Mouse (Mus musculus) urinary bladder, postnatal 4 days (tissue): Measurements from ENCODE around the gene Gm26566.
A peak's percentile ranks its signal among the peaks of the same experiment; 100 is the strongest.

Experiments used
- DNase-seq, 2 experiments: peaks; one replicate each; pipeline ENCODE4 v3.0.0; 2021 to 2022; ENCODE audit warnings: low spot score in 2 of 2

Gm26566 gene

DNA sequence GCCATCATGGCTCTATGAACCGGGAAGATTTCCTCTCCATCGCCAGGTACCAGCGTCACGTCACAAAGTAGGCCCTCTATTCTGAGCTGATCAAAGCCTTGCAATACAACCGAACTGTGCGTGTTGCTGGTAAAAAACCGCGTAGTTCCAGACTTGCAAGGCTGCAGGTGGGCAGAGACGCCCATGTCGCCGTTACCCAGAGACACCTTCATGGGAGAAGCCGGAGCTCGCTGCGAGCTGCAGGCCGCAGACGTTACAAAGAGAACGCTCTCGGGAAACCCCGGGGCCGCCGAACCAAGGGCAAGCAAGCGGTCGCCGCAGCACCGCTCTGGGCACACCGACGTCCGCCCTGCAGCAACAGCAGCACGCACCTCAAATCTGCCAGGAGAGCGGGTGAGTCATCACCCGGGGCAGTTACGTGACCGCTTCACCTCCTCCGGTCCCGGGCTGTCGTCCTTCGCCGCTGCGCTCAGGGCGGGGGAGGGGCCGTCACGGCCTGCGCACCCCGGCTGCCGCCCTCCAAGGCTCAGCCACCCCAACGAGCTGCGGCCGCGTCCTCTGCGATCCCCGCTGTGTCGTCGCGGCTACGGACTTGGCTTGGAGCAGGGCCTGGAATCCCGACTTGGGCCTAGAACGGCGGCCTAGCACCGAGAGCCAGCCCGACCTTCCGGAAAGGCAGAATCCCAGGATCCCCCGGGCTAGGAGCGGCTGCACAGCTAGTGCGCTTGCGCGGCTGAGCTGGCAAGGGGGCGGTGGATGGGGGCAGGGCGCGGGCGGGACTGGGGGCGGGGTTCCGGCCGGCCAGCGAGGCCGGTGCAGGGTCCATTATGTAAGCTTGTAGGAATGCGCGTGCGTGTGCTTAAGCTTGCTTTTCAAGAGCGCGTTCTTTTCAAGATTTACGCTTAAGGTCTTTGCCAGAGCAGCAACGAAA lies at the start of gene Gm26566, which contains the start of gene Klhl9:
Gene Gm26566, plus strand, starts transcription at position 15 of the 931 bp plus-strand sequence.
Gene Klhl9, minus strand, starts transcription at position 675 of the 931 bp plus-strand sequence.
- peak; percentile 92 to 93 for DNase-seq

DNA sequence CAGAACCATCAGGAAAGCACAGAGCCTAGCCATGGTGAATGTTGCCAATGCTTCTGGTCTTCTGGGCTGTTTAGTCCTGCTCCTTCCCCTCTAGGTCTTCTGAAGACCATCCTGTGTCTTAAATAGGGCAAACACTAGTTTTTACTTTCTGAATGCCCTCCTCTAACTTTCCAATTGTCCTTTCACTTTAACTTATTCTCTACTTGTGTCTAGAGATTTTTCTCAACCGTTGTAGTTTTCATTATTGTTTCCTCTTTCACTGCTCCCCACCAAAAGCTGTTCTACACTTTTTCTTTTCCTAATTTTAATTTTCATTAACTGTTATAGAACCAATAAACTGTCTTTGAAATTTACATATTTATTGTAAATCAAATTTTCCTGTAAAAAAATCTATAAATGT lies 44.8 kb upstream of the Gm26566 start, which contains the start of gene Ifna16:
Gene Ifna16, minus strand, starts transcription at position 101 of the 400 bp plus-strand sequence.
- no peak for DNase-seq

DNA sequence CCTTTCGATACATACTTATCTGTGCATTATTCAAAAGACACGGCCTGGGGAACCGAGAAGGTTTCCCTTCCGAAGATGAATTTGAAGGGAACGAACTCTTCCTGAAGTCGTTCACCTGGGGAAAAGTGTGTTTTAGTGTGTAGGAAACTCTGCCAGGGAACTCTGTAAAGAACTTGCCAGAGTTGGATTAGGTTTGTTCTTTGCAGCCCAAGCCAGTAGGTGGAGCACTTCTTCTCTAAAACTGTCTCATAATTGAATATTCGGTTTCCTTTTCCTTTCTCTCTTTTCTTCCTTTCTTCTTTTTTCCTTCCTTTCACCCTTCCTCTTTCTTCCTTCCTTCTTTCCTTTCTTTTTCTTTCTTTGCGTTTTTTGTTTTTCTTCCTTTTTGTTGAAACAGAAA lies 41.2 kb upstream of the Gm26566 start:
- DNase-seq, result no peak

DNA sequence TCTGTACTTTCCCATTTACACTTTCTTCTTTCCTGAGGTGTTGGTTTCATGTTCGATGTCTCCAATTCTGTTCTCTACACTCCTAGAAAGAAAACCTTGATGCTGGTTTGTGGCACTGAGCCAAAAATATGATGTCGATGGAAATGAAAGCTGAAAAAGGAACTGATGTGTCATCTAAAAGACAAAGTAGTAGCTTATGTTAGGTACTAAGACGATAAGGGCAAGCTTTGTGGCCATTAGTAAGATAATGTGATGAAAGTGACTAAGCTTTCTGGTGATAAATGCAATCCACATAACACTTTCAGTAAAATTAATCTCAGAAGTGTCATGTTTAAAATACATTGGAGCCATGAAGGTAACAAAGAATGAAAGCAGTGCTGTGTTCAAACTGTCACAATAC lies 40.3 kb upstream of the Gm26566 start:
- no peak for DNase-seq

DNA sequence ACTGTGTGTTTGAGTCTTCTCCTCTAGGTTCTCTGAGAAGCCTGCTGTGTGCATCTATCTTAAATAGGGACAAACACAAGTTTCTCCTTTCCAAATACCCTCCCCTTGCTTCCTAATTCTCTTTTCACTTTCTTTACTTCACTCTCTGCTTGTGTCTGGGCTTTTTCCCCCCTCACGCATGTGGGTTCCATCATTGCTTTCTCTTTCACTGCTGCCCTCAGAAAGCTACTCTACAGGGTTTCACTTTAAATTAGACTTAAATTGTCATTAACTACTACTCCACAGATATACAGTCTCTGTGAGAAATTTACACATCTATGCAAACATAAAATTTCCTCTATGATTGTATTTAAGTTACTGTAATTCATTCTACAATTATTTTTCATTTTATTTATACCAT lies 37.8 kb upstream of the Gm26566 start, which contains the start of gene Ifna2:
Gene Ifna2, minus strand, starts transcription at position 101 of the 400 bp plus-strand sequence.
- no peak for DNase-seq

DNA sequence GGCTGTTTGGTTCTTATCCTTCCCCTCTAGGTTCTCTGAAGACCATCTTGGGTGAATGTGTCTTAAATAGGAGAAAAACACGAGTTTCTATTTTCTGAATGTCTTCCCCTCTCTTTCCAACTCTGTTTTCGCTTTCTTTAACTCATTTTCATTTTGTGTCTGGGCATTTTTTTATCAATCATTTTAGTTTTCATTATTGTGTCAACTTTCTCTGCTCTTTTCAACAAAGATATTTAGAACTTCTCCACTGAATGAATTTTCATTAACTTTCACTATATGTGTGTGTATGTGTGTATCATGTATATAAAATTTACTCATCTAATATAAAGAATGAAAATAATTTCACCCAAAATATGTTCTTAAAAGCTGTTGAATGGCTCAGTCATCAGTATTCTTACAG lies 30.3 kb upstream of the Gm26566 start, which contains the start of gene Ifnab:
Gene Ifnab, minus strand, starts transcription at position 101 of the 400 bp plus-strand sequence.
- no peak for DNase-seq

DNA sequence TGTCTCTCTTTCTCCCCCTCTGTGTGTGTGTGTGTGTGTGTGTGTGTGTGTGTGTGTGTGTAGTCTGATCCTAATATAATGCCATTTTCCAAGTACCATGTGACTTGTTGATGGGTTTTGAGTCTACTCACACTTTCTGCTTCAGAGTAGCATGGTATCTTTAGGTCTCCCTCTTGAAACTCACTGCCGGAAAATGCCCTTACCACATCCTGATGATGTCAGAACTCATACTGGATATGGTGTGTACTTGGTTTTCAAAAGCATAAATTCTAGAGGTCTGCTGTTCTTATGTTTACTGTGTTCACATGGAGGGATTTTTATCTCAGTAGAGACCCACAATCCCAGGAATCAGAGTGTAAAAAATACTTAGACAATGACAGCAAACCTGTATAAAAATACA lies 29.1 kb upstream of the Gm26566 start:
- DNase-seq, result no peak

DNA sequence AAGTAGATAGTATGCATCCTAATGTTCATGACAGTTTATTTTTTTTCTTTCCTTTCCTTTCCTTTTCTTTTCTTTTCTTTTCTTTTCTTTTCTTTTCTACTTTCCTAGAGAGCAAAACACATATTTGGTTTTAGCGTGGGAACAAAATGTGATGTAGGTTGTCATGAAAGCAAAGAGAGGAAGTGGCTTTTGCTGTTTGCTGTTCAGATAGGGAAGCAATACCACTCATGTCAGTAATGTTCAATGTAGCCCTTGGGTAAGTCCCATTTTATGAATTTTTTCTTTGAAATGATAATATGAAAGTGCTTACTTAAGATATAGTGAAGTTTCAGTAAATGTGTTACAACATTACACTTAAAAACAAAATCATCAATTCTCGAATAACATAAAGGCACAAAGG lies 28.2 kb upstream of the Gm26566 start:
- DNase-seq, result no peak

DNA sequence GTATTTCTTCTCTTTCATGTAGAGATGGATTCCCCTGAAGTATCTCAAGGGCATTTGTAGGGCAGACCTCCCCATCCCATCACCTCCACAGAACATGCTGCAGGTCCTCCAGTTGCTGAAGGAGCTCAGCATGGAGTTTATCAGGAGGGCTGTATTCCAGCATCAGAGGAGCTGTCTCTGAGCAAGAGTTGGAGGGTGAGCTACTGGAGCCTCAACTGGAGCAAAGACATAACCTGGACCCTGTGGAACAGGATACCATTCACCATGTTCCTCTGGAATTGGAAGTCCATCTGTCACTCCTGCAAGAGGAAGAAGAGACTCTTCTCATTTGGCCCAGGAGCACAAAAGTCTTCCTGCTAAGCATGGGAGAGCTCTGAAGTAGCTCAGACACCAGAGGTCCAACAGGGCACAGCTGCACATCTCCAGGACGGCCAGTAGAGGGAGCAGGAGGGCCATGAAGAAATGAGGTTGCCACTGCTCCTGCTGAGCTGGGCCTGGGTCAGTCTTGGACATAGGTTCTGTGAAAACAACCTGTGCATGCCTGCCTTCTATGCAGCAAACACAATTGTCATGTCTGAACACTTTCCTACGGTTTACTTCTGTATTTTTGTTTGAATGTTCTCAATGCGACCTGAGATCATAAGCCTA lies 25.2 kb upstream of the Gm26566 start:
- DNase-seq, result peak; percentile 53 to 75

DNA sequence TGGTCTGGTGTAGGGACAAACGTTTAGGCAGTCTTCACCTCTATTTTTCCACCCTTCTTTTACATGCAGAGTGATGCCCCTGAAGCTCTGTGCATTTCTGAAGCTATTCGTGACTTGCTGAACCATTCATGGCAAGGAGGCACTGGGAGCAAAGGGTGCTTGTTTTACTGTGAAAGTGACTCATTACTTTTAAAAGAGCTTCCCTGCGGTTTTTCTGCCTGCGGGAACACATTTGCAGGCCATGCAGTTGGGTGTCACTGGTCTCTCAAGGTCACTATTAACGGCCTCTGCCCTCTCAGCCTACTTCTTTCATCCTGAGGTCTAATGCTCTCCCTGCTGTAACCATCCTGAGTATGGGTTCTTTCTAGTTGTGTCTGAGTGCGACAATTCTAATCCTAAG lies 24.5 kb upstream of the Gm26566 start:
- DNase-seq, result no peak

DNA sequence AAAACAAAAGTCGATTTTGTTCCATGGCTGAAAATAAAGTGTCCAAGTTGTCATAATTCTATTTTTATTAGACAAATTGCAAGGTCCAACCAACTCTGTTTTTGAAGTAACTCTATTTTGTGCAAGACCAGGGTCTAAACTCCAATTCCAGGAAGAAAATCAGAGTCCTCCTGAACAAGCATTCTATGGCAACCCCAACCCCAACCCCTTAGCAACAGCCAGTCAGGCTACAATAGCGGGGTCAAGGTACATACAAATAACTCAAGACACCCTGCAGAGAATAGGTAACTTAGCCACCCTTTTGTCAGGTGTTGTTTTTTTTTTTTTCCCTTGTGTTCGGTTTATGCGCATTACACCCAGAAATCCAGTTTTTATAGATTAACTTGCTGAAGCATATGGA lies 23.9 kb upstream of the Gm26566 start:
- no peak for DNase-seq

DNA sequence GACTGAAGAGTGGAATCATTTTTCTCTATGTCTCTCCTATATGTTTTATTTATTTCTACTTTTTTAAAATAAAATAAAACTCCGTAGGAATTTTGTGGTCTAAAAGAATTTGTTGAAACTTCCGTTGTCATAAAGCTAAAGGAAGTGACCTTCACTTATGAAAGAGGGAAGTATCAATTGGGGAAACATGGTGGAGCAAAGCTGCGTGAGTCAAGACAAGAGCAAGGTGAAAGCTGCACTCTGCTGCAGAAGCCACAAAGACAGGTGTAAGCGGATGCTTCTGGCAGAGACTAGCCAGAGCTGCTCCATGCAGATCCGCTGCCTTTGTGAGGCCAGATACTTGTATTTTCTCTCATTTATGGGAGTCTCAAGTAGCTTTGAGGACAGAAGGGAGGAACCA lies 22.8 kb upstream of the Gm26566 start:
- no peak for DNase-seq

DNA sequence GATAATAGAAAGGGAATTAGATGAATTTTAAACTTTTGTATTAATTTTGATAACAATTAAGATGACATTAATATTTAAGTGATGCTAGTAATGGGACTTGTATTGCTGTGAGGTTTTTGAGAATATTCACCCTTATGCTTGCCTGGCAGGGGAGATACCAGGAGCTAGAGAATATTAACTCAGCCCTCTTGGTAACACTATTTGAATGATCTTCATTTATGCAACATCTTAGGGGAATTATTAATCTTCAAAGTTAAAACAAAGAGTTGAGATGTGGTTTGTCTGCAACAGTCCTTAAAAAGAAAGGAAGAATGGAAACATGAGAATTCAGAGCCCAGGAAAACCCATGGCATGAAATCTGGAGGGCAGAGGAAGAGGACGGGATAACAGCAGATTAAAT lies 22.3 kb upstream of the Gm26566 start:
- DNase-seq, result no peak

DNA sequence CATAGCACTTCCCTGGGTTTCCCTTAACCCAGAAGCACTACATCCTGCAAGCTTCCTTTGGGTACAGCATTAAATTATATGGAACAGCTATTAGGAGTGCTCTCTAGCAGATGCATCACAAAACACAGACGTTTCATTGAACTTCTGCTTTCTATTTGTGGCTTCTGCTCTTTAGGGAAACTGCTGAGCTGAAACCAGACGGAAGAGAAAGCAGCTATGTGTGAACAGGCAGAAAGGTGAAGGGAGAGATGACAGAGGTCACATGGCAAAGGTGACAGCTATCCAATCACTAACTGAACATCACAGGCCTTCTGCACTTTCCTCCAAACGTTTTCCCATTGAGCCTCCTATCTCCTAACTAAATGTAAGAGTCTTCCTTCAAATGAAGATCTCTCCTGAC lies 15.7 kb upstream of the Gm26566 start:
- no peak for DNase-seq

DNA sequence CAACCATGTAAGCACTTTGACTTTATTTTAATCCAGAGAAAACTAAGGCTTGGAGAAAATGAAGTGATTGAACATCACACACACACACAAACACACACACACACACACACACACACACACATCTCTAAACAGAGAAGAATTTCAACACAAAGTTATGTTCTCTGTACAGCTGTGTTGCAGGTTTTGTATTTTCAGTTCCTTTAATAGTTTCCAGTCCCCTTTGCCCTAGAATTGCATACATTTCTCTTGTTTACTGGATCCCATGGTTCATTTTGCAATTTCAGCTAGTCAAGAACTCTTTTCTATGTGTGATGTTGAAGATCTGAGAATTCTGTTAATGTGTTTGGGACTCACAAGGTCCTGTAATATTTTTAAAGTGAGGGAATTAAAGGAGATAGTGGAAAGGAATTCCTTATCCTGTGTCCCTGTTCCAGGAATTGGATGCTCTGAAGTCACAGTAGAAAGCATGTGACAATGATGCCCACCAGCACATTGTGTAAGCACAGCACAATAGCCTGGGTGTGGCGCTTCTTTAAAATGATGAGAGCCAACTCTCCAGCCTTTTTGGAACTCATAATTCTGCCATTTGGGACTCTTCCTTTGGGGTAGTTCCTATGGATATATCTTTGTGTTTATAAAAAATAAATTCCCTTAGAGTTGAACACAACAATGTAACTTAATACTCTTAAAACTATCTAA lies 14.3 kb upstream of the Gm26566 start:
- DNase-seq, result no peak

DNA sequence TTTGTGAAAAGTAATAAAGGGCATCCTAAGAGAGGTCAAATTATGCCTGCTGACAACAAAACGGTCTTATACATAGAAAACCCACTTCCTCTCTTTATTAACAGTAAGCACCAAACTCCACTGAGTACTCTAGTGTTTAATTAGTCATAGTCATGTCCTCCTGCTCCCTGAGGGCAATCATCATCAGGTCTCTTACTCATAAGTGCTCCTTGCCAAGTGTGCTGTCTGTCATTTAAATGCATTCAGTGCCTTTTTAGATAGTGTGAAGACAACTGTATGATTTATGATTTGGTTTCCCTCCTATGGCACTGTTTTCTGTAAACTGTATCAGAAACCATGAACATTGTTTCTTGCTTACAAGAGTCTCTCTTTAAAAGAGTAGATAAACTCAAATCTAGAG lies 7.3 kb upstream of the Gm26566 start:
- no peak for DNase-seq

DNA sequence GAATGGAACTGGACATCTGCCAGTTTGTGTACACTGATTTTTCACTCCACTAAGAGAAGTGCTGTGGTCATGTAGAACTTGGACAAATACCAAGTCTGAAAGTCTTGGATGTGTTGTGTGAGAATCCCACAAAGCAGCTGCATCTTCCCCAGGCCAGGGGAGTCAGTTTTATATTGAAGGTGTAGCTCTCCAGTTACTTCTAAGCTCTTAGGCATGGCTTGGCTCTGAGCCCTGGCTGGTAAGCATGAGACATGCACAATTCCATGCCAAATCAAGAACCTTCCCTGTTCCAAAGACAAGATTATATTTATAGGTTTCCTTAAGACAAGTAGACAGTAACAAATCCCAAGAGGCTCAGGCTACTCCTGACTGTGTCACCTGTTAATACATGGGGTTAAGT lies 6.5 kb upstream of the Gm26566 start:
- DNase-seq, result no peak

DNA sequence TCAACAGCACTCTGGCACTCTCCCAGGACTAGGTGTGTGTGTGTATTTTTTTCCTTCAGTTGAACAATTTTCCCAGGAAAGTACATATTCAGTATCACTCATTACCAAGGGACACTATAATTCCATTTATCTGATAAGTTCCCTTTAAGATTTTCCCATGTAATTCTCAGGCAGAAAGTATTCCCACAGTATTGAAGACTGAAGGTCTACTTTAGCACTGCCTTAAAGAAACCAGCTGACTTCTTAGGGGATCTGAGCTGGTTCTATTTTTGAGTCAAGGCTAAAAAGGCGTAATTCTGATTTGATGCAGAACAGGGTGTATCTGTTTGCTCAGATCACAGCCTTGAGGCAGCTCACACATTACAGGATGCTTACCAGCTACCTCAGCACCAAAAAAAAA lies 2.9 kb upstream of the Gm26566 start:
- DNase-seq, result no peak

DNA sequence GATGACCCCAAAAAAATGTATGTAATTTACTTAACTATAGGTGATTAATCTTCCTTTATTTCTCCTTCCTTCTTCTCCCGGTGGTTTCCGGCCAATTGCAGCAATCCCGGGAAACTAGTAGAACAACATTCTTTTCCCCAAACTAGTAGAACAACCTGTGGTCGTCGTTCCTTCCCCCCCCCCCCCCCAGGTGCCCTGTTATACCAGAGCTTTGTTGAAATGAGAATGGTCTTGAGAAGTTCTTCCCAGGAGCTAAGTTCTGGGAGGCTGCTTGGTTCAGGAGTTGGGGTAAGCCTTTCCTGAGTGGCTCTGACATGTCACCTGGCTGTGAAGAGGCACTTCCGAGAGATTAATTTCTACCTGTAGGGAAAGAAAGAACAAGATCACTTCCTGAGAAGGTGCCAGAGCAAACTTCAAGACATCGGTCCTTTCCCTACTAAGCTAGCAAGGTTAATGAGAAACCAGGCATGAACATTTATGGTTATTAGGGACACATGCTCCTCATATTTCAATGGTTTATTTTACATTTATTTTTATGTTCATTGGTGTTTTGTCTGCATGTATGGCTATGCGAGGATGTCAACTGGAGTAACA lies 2.0 kb downstream of the Gm26566 start:
- DNase-seq, result no peak

DNA sequence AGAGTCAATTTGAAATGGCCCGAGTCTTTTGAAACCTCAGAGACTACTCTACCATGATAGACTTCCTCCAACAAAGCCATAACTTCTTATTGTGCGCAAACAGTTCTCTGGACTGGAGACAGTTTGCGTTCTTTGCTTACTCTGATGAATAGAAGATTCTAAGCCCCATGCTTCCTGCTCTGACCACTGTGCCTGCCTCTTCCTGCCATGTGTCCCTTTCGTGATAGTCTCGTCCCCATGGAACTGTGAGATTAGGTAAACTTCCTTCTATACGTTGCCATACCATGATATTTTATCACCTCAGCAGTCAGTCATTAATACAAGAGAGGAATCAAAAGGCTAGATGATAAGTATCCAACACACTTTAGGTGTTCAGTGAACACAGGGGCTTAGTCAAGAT lies 5.1 kb downstream of the Gm26566 start:
- DNase-seq, result no peak

DNA sequence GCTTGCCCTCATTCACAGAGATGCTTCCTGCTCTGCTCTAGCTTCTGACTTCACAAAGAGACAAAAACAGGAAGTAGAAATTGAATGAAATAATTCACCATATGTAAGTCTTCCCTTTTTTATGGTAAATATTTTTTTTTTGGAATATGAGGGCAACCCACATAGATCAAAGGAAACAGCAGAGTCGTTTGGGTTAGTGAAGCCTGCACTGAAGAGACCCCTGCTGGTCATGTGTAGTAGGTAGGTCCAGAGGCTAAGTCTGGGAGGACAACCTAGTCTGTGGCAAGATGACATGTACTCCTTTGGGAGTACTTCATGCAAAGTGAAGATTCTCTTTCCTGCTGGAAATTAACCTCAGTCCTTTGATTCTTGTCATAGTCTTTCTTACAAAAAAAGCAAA lies 5.7 kb downstream of the Gm26566 start:
- DNase-seq, result no peak

DNA sequence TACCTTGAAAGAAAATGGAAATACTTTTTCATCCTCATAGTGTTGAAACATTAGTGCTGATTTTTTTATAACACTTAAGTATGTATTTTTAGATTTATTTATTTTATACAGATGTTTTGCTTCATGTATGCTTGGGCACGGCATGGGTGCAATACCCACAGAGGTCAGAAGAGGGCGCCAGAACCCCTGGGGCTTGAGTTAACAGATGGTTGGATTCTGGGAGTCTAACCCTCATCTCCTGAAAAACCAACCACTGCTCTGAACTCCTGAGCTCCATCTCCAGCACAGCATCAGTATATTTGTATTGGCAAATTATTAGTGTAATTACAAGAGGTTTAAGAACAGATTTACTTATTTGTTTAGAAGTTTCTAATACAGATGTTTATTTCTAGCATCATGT lies 16.9 kb downstream of the Gm26566 start:
- peak in 1 of 2 experiments; percentile 73 for DNase-seq
